Mouse (Mus musculus): ENCODE measurements around the gene Cdh23. TPM values are rescaled to one million over a fixed set of nuclear protein-coding genes. Genes with fewer than 3 reads are reported as not detected.
"Not testable (repeated sequence)": the region's sequence is repeated elsewhere in the genome, so short reads cannot be mapped to it uniquely, and the experiment has no call there.

Cdh23 gene
- total and polyA plus RNA-seq, 2 experiments from 2014 or later, result 0.23 TPM

- ATAC-seq (ENCODE audit: insufficient read depth, low read depth), result no peak
- peaks cover 5% of the 10 kb centered on the region; the same call in 1 of the 2 replicates for H3K36me3 ChIP-seq (replicated peaks; ENCODE audit: control insufficient read depth, insufficient read depth, low read length)
- no peak overlapping the region for H3K4me3 ChIP-seq (ENCODE audit: low read depth, low read length)
- no peak overlapping the region for H3K4me2 ChIP-seq (ENCODE audit: low read depth, low read length)
- H3K9me3 ChIP-seq (replicated peaks; ENCODE audit: control insufficient read depth, low read length), result no peaks in the 10 kb centered on the region
- WGBS, result 52% methylated on average over 12 of the region's 12 CpGs
- DNase-seq (ENCODE audit: low spot score), result no peak
- H3K27ac ChIP-seq (ENCODE audit: low read depth), result no peak overlapping the region
- no peaks in the 10 kb centered on the region for H3K4me1 ChIP-seq (ENCODE audit: control insufficient read depth, insufficient read depth)
- TF ChIP-seq CTCF (IDR thresholded peaks at IDR 0.05; ENCODE audit: low read depth) (no peak), EP300 (IDR thresholded peaks at IDR 0.05; ENCODE audit: low read depth) (no peak)
- no peaks in the 10 kb centered on the region for H3K27me3 ChIP-seq (ENCODE audit: control insufficient read depth, insufficient read depth, low read length)
- no peak overlapping the region for H3K9ac ChIP-seq (replicated peaks; ENCODE audit: low read depth, low read length)
Observed at GRCm38 (mm10) chr10:60721640-60722039, 25.4 kb upstream of the Cdh23 start.

GRCm38 (mm10) chr10:60720461-60720860, 24.2 kb upstream of the Cdh23 start:
- H3K4me1 ChIP-seq (ENCODE audit: control insufficient read depth, insufficient read depth), result no peaks in the 10 kb centered on the region
- no peak overlapping the region for H3K4me2 ChIP-seq (ENCODE audit: low read depth, low read length)
- 83% methylated on average over 5 of the region's 5 CpGs for WGBS

GRCm38 (mm10) chr10:60718491-60718890, 22.2 kb upstream of the Cdh23 start:
- peaks cover 19% of the 10 kb centered on the region for H3K36me3 ChIP-seq (replicated peaks; ENCODE audit: control insufficient read depth, insufficient read depth, low read length)
- TF ChIP-seq CTCF (IDR thresholded peaks at IDR 0.05; ENCODE audit: low read depth) (no peak), EP300 (IDR thresholded peaks at IDR 0.05; ENCODE audit: low read depth) (no peak)
- no peak overlapping the region for H3K4me2 ChIP-seq (ENCODE audit: low read depth, low read length)
- 73% methylated on average over 2 of the region's 2 CpGs for WGBS
- DNase-seq (ENCODE audit: low spot score), result no peak
- H3K9ac ChIP-seq (replicated peaks; ENCODE audit: low read depth, low read length), result no peak overlapping the region
- H3K27me3 ChIP-seq (ENCODE audit: control insufficient read depth, insufficient read depth, low read length), result no peaks in the 10 kb centered on the region
- H3K9me3 ChIP-seq (replicated peaks; ENCODE audit: control insufficient read depth, low read length), result 0 out of 2 replicates have a peak, but pooled peaks cover 5% of the 10 kb centered on the region
- no peak overlapping the region for H3K27ac ChIP-seq (ENCODE audit: low read depth)
- H3K4me1 ChIP-seq (ENCODE audit: control insufficient read depth, insufficient read depth), result no peaks in the 10 kb centered on the region
- no peak overlapping the region for H3K4me3 ChIP-seq (ENCODE audit: low read depth, low read length)
- ATAC-seq (ENCODE audit: insufficient read depth, low read depth), result no peak

More at GRCm38 (mm10) chr10:60720461-60720860, 24.2 kb upstream of the Cdh23 start:
- Histone ChIP-seq H3K36me3 (replicated peaks; ENCODE audit: control insufficient read depth, insufficient read depth, low read length) (peaks cover 12% of the 10 kb centered on the region), H3K9me3 (replicated peaks; ENCODE audit: control insufficient read depth, low read length) (no peaks in the 10 kb centered on the region), H3K27me3 (ENCODE audit: control insufficient read depth, insufficient read depth, low read length) (no peaks in the 10 kb centered on the region), H3K4me3 (ENCODE audit: low read depth, low read length) (no peak overlapping the region), H3K27ac (ENCODE audit: low read depth) (no peak overlapping the region), H3K9ac (replicated peaks; ENCODE audit: low read depth, low read length) (no peak overlapping the region)
- ATAC-seq (ENCODE audit: insufficient read depth, low read depth) (no peak), DNase-seq (ENCODE audit: low spot score) (no peak)
- TF ChIP-seq EP300 (IDR thresholded peaks at IDR 0.05; ENCODE audit: low read depth) (no peak), CTCF (IDR thresholded peaks at IDR 0.05; ENCODE audit: low read depth) (no peak)

DNA sequence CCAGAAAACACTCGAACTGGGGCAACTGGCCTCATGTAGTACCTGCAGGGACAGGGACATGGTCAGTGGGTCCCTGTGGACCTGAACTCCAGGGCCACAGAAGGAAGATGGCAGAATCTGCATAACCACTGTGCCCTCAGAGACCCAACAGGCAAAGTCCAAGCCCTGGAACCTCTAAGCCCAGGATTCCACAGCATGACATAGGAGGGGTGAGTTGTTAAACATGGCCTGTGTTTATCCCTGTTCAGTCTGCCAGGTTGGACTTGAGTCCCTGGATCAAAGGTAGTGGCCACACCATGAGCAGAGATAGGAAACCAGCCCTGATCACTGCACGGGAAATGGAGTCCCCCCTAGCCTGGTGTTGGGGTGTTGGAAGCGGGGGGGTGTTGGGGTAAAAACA, 20.2 kb upstream of the Cdh23 start:
- ATAC-seq (ENCODE audit: insufficient read depth, low read depth) (no peak), DNase-seq (ENCODE audit: low spot score) (no peak)
- H3K4me2 ChIP-seq (ENCODE audit: low read depth, low read length), result no peak overlapping the region

GRCm38 (mm10) chr10:60712299-60712698, 16.0 kb upstream of the Cdh23 start:
- H3K4me2 ChIP-seq (ENCODE audit: low read depth, low read length); H3K4me1 ChIP-seq (ENCODE audit: control insufficient read depth, insufficient read depth); H3K9ac ChIP-seq (replicated peaks; ENCODE audit: low read depth, low read length); H3K27me3 ChIP-seq (ENCODE audit: control insufficient read depth, insufficient read depth, low read length); H3K4me3 ChIP-seq (ENCODE audit: low read depth, low read length); H3K9me3 ChIP-seq (replicated peaks; ENCODE audit: control insufficient read depth, low read length); DNase-seq (ENCODE audit: low spot score); H3K27ac ChIP-seq (ENCODE audit: low read depth): not testable (repeated sequence)
- peaks cover 14% of the 10 kb centered on the region for H3K36me3 ChIP-seq (replicated peaks; ENCODE audit: control insufficient read depth, insufficient read depth, low read length)
- WGBS, result 37% methylated on average over 7 of the region's 8 CpGs
- peak; percentile 20; the same call in 1 of the 2 replicates for ATAC-seq (ENCODE audit: insufficient read depth, low read depth)

More for the DNA sequence above, 20.2 kb upstream of the Cdh23 start:
- H3K9me3 ChIP-seq (replicated peaks; ENCODE audit: control insufficient read depth, low read length), result 0 out of 2 replicates have a peak, but pooled peaks cover 5% of the 10 kb centered on the region
- no peak overlapping the region for H3K27ac ChIP-seq (ENCODE audit: low read depth)
- 88% methylated on average over 3 of the region's 3 CpGs for WGBS
- TF ChIP-seq CTCF (IDR thresholded peaks at IDR 0.05; ENCODE audit: low read depth) (no peak), EP300 (IDR thresholded peaks at IDR 0.05; ENCODE audit: low read depth) (no peak)
- no peaks in the 10 kb centered on the region for H3K4me1 ChIP-seq (ENCODE audit: control insufficient read depth, insufficient read depth)
- peaks cover 19% of the 10 kb centered on the region for H3K36me3 ChIP-seq (replicated peaks; ENCODE audit: control insufficient read depth, insufficient read depth, low read length)
- no peaks in the 10 kb centered on the region for H3K27me3 ChIP-seq (ENCODE audit: control insufficient read depth, insufficient read depth, low read length)
- H3K9ac ChIP-seq (replicated peaks; ENCODE audit: low read depth, low read length), result no peak overlapping the region
- no peak overlapping the region for H3K4me3 ChIP-seq (ENCODE audit: low read depth, low read length)

DNA sequence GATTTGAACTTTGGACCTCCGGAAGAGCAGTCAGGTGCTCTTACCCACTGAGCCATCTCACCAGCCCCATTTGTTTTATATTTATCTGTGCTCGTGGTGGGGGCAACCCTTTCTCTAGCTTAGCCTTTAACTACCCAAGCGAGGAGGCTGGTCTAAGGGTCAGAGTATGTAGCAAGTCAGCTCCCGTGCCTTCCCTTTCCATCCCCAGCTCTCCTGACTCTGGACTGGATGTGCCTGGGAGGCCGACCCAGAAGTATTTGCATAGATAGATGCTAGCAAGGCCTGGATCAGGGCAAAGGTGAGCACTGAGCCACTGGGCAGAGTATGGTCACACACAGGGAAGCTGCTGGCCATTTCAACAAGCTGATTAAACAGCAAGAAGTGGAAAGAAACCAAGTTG, 12.5 kb upstream of the Cdh23 start:
- ATAC-seq (ENCODE audit: insufficient read depth, low read depth) (no peak), DNase-seq (ENCODE audit: low spot score) (no peak)
- no peak overlapping the region for H3K27ac ChIP-seq (ENCODE audit: low read depth)
- no peak overlapping the region for H3K9ac ChIP-seq (replicated peaks; ENCODE audit: low read depth, low read length)
- H3K36me3 ChIP-seq (replicated peaks; ENCODE audit: control insufficient read depth, insufficient read depth, low read length), result no peaks in the 10 kb centered on the region
- 0 out of 2 replicates have a peak, but pooled peaks cover 1% of the 10 kb centered on the region for H3K9me3 ChIP-seq (replicated peaks; ENCODE audit: control insufficient read depth, low read length)
- WGBS, result 82% methylated on average over 5 of the region's 5 CpGs
- no peaks in the 10 kb centered on the region for H3K27me3 ChIP-seq (ENCODE audit: control insufficient read depth, insufficient read depth, low read length)
- H3K4me2 ChIP-seq (ENCODE audit: low read depth, low read length), result no peak overlapping the region
- TF ChIP-seq EP300 (IDR thresholded peaks at IDR 0.05; ENCODE audit: low read depth), result no peak
- no peak for TF ChIP-seq CTCF (IDR thresholded peaks at IDR 0.05; ENCODE audit: low read depth)
- no peaks in the 10 kb centered on the region for H3K4me1 ChIP-seq (ENCODE audit: control insufficient read depth, insufficient read depth)
- no peak overlapping the region for H3K4me3 ChIP-seq (ENCODE audit: low read depth, low read length)

Measured in heart, postnatal 0 days (tissue).